Mouse (Mus musculus): ENCODE data around the gene Scarf1.

GRCm38 (mm10) chr11:75525531-75526125 is 12.3 kb downstream of the Scarf1 start:
- TF ChIP-seq CTCF (conservative IDR thresholded peaks at IDR 0.05; ENCODE audit: low read length), result no peak
- no peak for TF ChIP-seq POU5F1 (IDR thresholded peaks at IDR 0.05; ENCODE audit: borderline replicate concordance, low read length)
- no peak for TF ChIP-seq NANOG (IDR thresholded peaks at IDR 0.05; ENCODE audit: borderline replicate concordance, low read length)

All from E14TG2a.4 (cell line).